Mouse (Mus musculus): Measurements from ENCODE around the gene Slc15a5.

Gene Slc15a5

DNA sequence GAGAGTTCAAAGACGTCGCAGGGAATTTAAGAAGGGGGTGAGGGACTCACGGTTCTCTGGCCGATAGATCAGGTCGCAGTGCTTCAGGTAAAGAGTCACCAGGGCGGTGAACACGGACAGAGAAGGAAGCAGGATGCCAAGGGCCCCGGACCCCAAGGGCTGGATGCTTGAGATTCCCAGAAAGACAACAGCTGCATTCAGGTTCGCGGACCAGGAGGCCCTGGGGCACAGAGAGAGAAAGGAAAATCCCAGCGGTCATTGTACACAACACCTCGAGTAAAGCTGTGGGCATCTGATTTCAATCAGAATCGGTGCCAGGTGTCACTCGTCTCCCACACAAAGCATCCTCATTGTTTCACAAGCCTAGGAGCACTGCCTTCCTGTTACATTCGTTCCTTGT lies 24.1 kb downstream of the Slc15a5 start:
- in situ Hi-C loops (cut with MboI, MseI): loop anchor here (10.0 kb wide), 1 partner anchor 221 kb away; no protein-coding TSS in a partner anchor

GRCm38 (mm10) chr6:138054956-138055355 lies 24.8 kb downstream of the Slc15a5 start:
- in situ Hi-C loops (cut with MboI, MseI): loop anchor here (10.0 kb wide), 1 partner anchor 220 kb away; no protein-coding TSS in a partner anchor

- in situ Hi-C loops (cut with MboI, MseI): loop anchor here (10.0 kb wide), 1 partner anchor 219 kb away; no protein-coding TSS in a partner anchor
These were observed 25.6 kb downstream of the Slc15a5 start for GRCm38 (mm10) chr6:138054166-138054565.

- in situ Hi-C loops (cut with MboI, MseI): loop anchor here (10.0 kb wide), 1 partner anchor 219 kb away; no protein-coding TSS in a partner anchor
These were observed 26.0 kb downstream of the Slc15a5 start for GRCm38 (mm10) chr6:138053686-138054085.

GRCm38 (mm10) chr6:138045364-138045763 lies 34.4 kb downstream of the Slc15a5 start:
- in situ Hi-C loops (cut with MboI, MseI): no loop called here

GRCm38 (mm10) chr6:138042891-138043290 lies 36.8 kb downstream of the Slc15a5 start:
- in situ Hi-C loops (cut with MboI, MseI): no loop called here

DNA sequence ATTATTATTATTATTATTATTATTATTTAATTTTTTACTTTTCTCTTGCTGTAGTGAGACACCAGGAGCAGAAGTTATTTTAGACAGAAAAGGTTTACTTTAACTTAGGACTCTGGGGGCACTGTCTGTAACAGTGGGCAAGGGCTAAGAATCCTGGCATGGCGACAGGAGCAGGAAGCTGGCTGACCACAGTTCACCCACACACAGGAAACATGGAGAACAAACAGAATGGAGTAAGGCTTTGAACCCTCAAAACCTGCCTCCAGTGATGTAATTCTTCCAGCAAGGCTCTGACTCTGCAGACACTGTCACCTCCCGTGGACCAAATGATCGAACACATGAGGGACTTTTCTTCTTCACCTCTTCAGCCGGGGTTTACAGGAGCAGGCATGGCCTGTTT lies 37.9 kb downstream of the Slc15a5 start:
- in situ Hi-C loops (cut with MboI, MseI): no loop called here

GRCm38 (mm10) chr6:138037587-138037986 lies 42.1 kb downstream of the Slc15a5 start:
- in situ Hi-C loops (cut with MboI, MseI): no loop called here

- in situ Hi-C loops (cut with MboI, MseI): no loop called here
These were observed 42.8 kb downstream of the Slc15a5 start for GRCm38 (mm10) chr6:138036891-138037290.

DNA sequence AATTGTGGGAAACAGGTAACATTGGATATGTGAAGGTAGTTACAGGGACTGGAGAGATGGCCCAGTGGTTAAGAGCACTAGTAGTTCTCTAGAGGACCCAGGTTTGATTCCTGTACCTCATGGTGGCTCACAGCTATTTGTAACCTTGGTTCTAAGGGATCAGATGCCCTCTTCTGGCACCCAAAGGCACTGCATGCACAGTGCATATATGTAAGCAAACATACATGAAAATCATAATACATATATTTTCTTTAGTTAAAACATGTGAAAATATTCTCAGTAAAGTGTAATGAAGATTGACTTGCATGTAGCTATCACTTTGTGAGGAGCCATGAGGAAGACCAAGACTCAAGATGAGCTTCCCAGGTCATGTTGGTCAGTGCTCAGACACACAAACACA lies 62.8 kb downstream of the Slc15a5 start:
- in situ Hi-C loops (cut with MboI, MseI): no loop called here

DNA sequence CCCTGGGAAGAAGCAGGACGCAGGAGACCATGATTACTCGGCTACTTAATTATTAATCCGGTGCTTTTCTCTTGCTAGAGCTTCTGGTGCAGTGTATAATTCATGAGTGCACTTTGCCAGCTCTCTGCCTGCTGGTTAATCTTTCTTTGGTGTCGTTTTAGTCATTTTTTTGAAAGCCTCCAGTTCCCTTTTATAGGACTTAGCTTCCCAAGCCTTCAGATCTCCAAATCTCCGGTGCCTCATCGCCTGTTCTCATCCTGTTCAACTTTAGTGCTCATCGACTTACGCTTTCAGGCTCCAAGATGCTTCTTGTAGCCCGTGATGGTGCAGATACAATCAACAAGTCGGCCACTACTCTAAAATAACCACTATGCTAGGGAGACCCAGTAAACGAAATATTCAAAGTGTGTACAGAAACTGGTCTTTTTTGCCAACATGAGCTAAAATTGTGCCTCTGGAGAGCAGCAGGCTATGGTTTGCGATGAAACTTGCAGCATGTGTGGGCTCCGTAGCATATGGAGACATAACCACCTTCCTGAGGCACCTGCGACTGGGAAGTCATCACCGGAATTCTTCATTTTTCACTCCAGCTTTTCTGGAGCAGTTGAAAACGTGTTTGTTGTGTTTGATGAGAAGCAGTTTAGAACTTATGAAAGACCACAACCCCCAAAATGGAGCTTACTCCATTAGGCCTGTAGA lies 64.6 kb downstream of the Slc15a5 start:
- in situ Hi-C loops (cut with MboI, MseI): no loop called here

GRCm38 (mm10) chr6:138011955-138012354 lies 67.8 kb downstream of the Slc15a5 start:
- in situ Hi-C loops (cut with MboI, MseI): no loop called here

GRCm38 (mm10) chr6:138007705-138008104 lies 72.0 kb downstream of the Slc15a5 start:
- in situ Hi-C loops (cut with MboI, MseI): no loop called here

DNA sequence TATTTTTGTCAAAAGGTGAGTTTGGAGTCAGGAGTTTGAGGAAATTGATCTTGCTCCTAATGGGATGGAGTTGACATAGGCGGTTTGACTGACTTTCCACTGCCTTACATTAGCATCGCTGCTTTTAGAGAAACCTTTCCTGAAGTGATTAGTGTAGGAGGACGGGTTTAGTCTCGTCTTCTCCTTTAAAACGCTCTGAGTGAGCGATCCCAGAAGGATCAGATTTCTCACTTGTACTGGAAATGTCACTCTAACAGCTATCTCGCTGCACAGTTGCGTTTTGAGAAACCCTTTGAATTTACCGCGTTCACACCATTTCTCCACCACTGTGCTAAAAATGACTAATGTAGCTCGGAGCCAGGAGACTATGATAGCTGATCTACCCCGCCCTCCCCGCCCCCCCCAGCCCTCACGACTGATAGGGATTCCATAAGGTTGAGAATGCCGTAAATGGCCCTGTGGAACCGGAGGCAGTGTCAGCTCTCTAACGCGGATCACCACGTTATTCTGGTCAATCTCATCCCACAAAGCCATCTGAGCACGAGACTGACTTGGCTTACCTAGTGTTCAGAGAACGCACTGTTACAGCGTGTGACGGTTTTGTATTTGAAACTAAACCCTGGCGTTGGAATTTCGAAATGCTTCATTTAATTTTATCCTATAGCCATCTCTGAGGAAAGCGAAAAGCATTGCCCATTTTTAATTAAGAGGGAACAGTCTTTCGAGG lies 73.0 kb downstream of the Slc15a5 start:
- in situ Hi-C loops (cut with MboI, MseI): no loop called here

- in situ Hi-C loops (cut with MboI, MseI): no loop called here
These were observed 89.9 kb downstream of the Slc15a5 start for GRCm38 (mm10) chr6:137989853-137990252.

DNA sequence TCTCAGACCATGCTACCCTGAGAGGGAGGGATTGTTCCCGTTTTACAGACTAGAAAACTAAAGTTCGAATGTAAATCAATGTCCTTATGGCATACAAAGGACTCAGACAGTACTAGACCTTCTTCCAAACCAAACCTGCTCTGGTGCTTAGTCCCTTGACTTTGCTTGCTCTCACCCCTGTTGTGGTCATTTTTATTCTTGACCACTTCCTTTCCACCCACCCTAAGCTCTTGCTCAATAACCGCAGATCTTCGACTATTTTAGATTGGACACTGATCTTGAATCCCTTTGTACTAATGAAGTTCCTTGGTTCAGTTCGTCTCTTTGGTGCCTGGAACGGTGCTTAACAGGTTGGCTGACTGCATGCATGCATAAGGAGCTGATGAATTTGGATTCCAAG lies 94.5 kb downstream of the Slc15a5 start:
- in situ Hi-C loops (cut with MboI, MseI): no loop called here

DNA sequence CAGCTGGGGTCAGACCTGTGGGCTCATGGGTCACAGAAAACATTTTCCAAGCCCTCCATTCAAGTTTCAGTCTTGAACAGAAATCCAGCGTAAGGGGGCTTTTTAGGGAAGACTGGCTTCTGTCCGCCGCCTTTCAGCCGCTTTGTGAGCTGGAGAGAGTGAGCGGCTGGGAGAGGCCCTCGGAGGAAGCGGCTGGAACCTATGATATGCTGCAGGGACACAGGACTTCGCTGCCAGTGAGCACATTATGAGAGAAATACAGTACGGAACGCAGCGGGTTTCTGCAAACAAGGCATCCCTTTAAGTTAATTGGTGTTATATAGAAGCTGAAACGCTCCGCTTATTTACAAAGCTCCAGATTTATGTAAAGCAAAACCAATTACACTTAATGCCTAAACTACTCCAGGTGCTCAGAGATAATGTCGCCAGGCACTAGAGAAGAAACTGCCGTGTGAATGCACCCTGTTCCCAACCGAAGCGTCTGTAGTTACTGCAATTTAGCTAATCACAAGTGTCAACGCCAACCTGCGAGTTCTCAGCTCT lies 97.5 kb downstream of the Slc15a5 start:
- in situ Hi-C loops (cut with MboI, MseI): no loop called here

- in situ Hi-C loops (cut with MboI, MseI): no loop called here
These were observed 98.6 kb downstream of the Slc15a5 start for GRCm38 (mm10) chr6:137980905-137981696.

DNA sequence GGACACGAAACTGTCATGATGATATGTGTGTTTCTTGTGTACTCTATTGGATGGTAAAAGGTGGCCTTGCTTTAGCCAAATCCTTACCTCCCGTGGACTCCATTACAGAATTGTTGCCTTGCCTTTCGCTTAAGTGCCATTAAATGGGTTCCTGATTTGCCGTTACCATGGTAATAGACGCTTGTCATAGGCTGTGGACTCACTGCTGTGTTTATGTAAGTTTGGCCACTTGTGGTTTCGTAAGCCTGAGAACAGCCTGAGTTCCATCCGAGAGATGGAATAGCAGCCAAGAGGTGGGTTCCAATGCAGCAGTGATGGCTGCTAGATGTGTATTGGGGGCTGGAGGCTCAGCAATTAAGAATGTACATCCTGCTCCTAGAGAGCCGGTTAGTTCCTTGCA lies 99.3 kb downstream of the Slc15a5 start:
- in situ Hi-C loops (cut with MboI, MseI): no loop called here

- in situ Hi-C loops (cut with MboI, MseI): no loop called here
These were observed 99.9 kb downstream of the Slc15a5 start for GRCm38 (mm10) chr6:137979802-137980201.

GRCm38 (mm10) chr6:137976021-137976420 lies 103.7 kb downstream of the Slc15a5 start:
- in situ Hi-C loops (cut with MboI, MseI): no loop called here

- in situ Hi-C loops (cut with MboI, MseI): no loop called here
These were observed 116.0 kb downstream of the Slc15a5 start for GRCm38 (mm10) chr6:137963703-137964102.

Measured in regulatory T cell (primary cell).